Mouse (Mus musculus) heart, adult 2 months (tissue): ENCODE results near the gene Pecr. TPM values are rescaled to one million over a fixed set of nuclear protein-coding genes. Genes with fewer than 3 reads are reported as not detected.

Experiments used
- DNase-seq, 2 experiments: peaks; one replicate each; pipeline ENCODE4 v3.0.0; 2021
- H3K27ac ChIP-seq: fragments of 200-600 bp; 2 replicates; pipeline ENCODE4 v1.8.1; 2022
- H3K27me3 ChIP-seq: fragments of 200-500 bp; 2 replicates; pipeline ENCODE4 v1.6.1; 2012; ENCODE audit warnings: mild to moderate bottlenecking, low read length, inconsistent platforms, mixed read lengths; ENCODE audit not compliant: control insufficient read depth, insufficient read depth
- H3K36me3 ChIP-seq: fragments of 200-500 bp; 2 replicates; pipeline ENCODE4 v1.6.1; 2012; ENCODE audit warnings: low read length, inconsistent platforms; ENCODE audit not compliant: control insufficient read depth, insufficient read depth
- H3K4me1 ChIP-seq: fragments of 200-500 bp; 2 replicates; pipeline ENCODE4 v1.6.1; 2011; ENCODE audit warnings: low read length; ENCODE audit not compliant: control insufficient read depth, insufficient read depth
- H3K4me3 ChIP-seq: fragments of 200-600 bp; 2 replicates; pipeline ENCODE4 v1.8.1; 2022
- H3K79me2 ChIP-seq: fragments of 200-500 bp; replicated peaks from 2 replicates; pipeline ENCODE4 v1.6.1; 2012; ENCODE audit warnings: mild to moderate bottlenecking, inconsistent platforms, low read length, moderate library complexity, mixed read lengths; ENCODE audit not compliant: control insufficient read depth, insufficient read depth
- H3K9ac ChIP-seq: fragments of 200-500 bp; 2 replicates; pipeline ENCODE4 v1.6.1; 2012; ENCODE audit warnings: low read depth, mild to moderate bottlenecking, control low read depth, inconsistent platforms, low read length, mixed read lengths
- CTCF ChIP-seq: fragments of 200-600 bp; IDR thresholded peaks from 2 replicates; pipeline ENCODE4 v1.8.1; 2022; ENCODE audit warnings: antibody characterized with exemption, mild to moderate bottlenecking, moderate library complexity
- EP300 ChIP-seq: fragments of 200-500 bp; IDR thresholded peaks from 2 replicates; pipeline ENCODE4 v1.6.1; 2011; ENCODE audit warnings: low read depth, low read length, control low read depth; ENCODE audit not compliant: insufficient read depth
- POLR2A ChIP-seq: fragments of 200-500 bp; IDR thresholded peaks from 2 replicates; pipeline ENCODE4 v1.6.1; 2011; ENCODE audit warnings: mild to moderate bottlenecking, low read depth, low read length, control low read depth; ENCODE audit not compliant: insufficient read depth
- WGBS: fragments of 180-500 bp; shearing (Covaris S2); methylation state at CpG from one replicate; pipeline ENCODE4 v1.1.7; 2018; 5-methylcytosine and 5-hydroxymethylcytosine counted together
- intact Hi-C: fragments of 180-260 bp; cut with DNase I; formaldehyde crosslinking; loops from one replicate; pipeline ENCODE4 v1.15.1; 2025
- long read RNA-seq: library from polyadenylated mRNA; stranded (forward); transcript quantifications from one replicate; pipeline ENCODE4 v2.0.0, GENCODE M21; 2021
- polyA plus RNA-seq: library from polyadenylated mRNA; depleted of rRNA; stranded (reverse); fragments of >200 nt; gene quantifications from 2 replicates; pipeline ENCODE4 v1.2.3, GENCODE M21; 2012; rRNA removed
- total RNA-seq, 2 experiments: library from RNA; stranded (reverse); gene quantifications; 2 replicates each; pipeline ENCODE4 v1.2.3; 2021

Pecr gene
- total RNA-seq: 10 to 100 TPM in 1 of 2 experiments, 1 to 10 TPM in 1; 8.7 to 10.0 TPM
- 10.9 and 13.5 TPM in 2 replicates for polyA plus RNA-seq
- long read RNA-seq, transcript Pecr-201 (8 exons, 1,186 nt): major isoform, 10 of 11 reads
- long read RNA-seq, partial matches to known transcripts: 0 of 11 reads
- long read RNA-seq, other reads (novel, unspliced or antisense): 1 of 11 reads

GRCm38 (mm10) chr1:72283992-72284485 is at the start of gene Pecr, which contains the start of gene Tmem169:
Gene Pecr (minus strand): TSS chr1:72284314.
Gene Tmem169 (plus strand): TSS chr1:72284369.
- H3K4me3 ChIP-seq: peak within 1 kb of the TSS; percentile 69
- H3K4me1 ChIP-seq: peaks cover 2% of the 10 kb centered on the region; the same call in 1 of the 2 replicates
- H3K27ac ChIP-seq: peak within 1 kb of the TSS; percentile 50
- no peaks in the 10 kb centered on the region for H3K79me2 ChIP-seq
- peak; percentile 94 to 97 for DNase-seq
- WGBS: under 1% methylated on average over 30 of the region's 30 CpGs
- no peaks in the 10 kb centered on the region for H3K36me3 ChIP-seq
- TF ChIP-seq EP300: no peak
- peak; percentile 62 for TF ChIP-seq CTCF
- peak; percentile 75 for TF ChIP-seq POLR2A
- no peaks in the 10 kb centered on the region for H3K27me3 ChIP-seq
- intact Hi-C loops: no loop called here
- H3K9ac ChIP-seq: peak within 1 kb of the TSS; percentile 81

- H3K79me2 ChIP-seq: no peaks in the 10 kb centered on the region
- no peak overlapping the region for H3K4me3 ChIP-seq
- TF ChIP-seq POLR2A: no peak
- TF ChIP-seq EP300: 0 out of 2 replicates have a peak, but pooled peaks have one; percentile 39
- H3K4me1 ChIP-seq: no peaks in the 10 kb centered on the region
- no peak overlapping the region for H3K9ac ChIP-seq
- no peaks in the 10 kb centered on the region for H3K27me3 ChIP-seq
- peaks cover 2% of the 10 kb centered on the region; the same call in 1 of the 2 replicates for H3K36me3 ChIP-seq
- intact Hi-C loops: no loop called here
- WGBS: 71% methylated on average over 11 of the region's 11 CpGs
- H3K27ac ChIP-seq: peak overlapping the region; percentile 43; the same call in 1 of the 2 replicates
- peak in 1 of 2 experiments; percentile 29 for DNase-seq
These were observed 42.2 kb upstream of the Pecr start for GRCm38 (mm10) chr1:72326162-72326821.

GRCm38 (mm10) chr1:72323248-72323647 is 39.1 kb upstream of the Pecr start:
- Histone ChIP-seq H3K9ac (no peak overlapping the region), H3K27me3 (no peaks in the 10 kb centered on the region), H3K4me3 (no peak overlapping the region), H3K27ac (no peak overlapping the region), H3K79me2 (no peaks in the 10 kb centered on the region), H3K36me3 (peaks cover 2% of the 10 kb centered on the region; the same call in 1 of the 2 replicates), H3K4me1 (no peaks in the 10 kb centered on the region)
- TF ChIP-seq CTCF (no peak), EP300 (no peak), POLR2A (no peak)
- WGBS: 94% methylated on average over 4 of the region's 4 CpGs
- intact Hi-C loops: no loop called here
- DNase-seq: no peak

GRCm38 (mm10) chr1:72320759-72321158 is 36.6 kb upstream of the Pecr start:
- intact Hi-C loops: no loop called here
- H3K4me1 ChIP-seq: no peaks in the 10 kb centered on the region
- H3K4me3 ChIP-seq: no peak overlapping the region
- no peak for DNase-seq
- WGBS: 77% methylated on average over 5 of the region's 5 CpGs
- no peaks in the 10 kb centered on the region for H3K36me3 ChIP-seq
- H3K27me3 ChIP-seq: no peaks in the 10 kb centered on the region
- no peak overlapping the region for H3K27ac ChIP-seq
- H3K9ac ChIP-seq: no peak overlapping the region
- TF ChIP-seq EP300 (no peak), CTCF (no peak), POLR2A (no peak)
- H3K79me2 ChIP-seq: no peaks in the 10 kb centered on the region

- Histone ChIP-seq H3K4me3 (no peak overlapping the region), H3K27me3 (no peaks in the 10 kb centered on the region), H3K36me3 (no peaks in the 10 kb centered on the region), H3K79me2 (no peaks in the 10 kb centered on the region), H3K27ac (no peak overlapping the region), H3K9ac (no peak overlapping the region), H3K4me1 (no peaks in the 10 kb centered on the region)
- intact Hi-C loops: loop anchor here (5.0 kb wide), 1 partner anchor 260 kb away; no protein-coding TSS in a partner anchor
- WGBS: 86% methylated on average over 7 of the region's 7 CpGs
- no peak for TF ChIP-seq CTCF
- no peak for DNase-seq
These were observed 32.8 kb upstream of the Pecr start for GRCm38 (mm10) chr1:72316901-72317300.

GRCm38 (mm10) chr1:72316409-72316808 is 32.3 kb upstream of the Pecr start:
- TF ChIP-seq POLR2A: no peak
- no peak for TF ChIP-seq CTCF
- TF ChIP-seq EP300: no peak
- intact Hi-C loops: loop anchor here (5.0 kb wide), 1 partner anchor 261 kb away; no protein-coding TSS in a partner anchor
- 80% methylated on average over 8 of the region's 8 CpGs for WGBS
- Histone ChIP-seq H3K27me3 (no peaks in the 10 kb centered on the region), H3K27ac (no peak overlapping the region), H3K9ac (no peak overlapping the region), H3K4me1 (no peaks in the 10 kb centered on the region), H3K36me3 (no peaks in the 10 kb centered on the region), H3K79me2 (no peaks in the 10 kb centered on the region), H3K4me3 (no peak overlapping the region)
- no peak for DNase-seq
